Mouse (Mus musculus): ENCODE data around the gene Bspry.

Bspry gene

DNA sequence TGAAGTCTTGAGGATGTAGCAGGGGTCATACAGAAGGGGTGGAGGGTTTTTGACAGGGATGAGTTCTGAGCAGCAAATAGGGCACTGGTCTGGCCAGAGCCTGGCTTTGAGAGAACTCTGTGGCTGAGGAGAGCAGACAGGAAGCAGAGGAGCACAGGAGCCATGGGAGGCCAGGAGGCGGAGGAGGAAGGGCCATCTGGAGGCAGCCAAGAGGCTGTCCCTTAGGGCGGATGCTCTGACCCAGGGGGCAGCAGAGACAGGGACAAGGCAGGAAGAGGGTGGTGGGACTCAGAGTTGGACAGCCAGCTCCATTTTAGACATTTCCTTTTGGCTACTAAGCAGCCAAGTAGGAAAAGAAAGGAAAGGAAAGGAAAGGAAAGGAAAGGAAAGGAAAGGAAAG lies 36.2 kb downstream of the Bspry start:
- DNase-seq: no peak

- no peak for DNase-seq
These were observed 36.7 kb downstream of the Bspry start for GRCm38 (mm10) chr4:62516579-62516978.

DNA sequence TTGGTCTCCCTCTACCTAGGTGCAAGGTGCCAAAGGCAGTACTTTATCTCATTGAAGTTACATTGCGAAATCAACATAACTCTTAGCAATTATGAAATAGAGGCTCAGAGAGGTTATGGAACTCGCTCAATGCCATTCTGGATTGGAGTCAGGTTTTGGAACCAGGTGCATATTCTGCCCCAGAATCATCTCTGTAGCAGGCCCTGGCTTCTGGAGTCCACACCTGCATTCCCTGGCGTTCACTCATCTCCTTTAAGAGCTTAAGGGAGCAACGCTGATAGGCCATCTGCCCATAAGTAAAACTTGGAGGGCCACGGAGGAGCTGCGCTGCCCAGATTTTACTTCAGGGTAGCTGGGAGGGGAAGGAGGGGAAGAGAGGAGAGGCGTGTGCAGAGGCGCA lies 37.2 kb downstream of the Bspry start:
- DNase-seq: no peak

DNA sequence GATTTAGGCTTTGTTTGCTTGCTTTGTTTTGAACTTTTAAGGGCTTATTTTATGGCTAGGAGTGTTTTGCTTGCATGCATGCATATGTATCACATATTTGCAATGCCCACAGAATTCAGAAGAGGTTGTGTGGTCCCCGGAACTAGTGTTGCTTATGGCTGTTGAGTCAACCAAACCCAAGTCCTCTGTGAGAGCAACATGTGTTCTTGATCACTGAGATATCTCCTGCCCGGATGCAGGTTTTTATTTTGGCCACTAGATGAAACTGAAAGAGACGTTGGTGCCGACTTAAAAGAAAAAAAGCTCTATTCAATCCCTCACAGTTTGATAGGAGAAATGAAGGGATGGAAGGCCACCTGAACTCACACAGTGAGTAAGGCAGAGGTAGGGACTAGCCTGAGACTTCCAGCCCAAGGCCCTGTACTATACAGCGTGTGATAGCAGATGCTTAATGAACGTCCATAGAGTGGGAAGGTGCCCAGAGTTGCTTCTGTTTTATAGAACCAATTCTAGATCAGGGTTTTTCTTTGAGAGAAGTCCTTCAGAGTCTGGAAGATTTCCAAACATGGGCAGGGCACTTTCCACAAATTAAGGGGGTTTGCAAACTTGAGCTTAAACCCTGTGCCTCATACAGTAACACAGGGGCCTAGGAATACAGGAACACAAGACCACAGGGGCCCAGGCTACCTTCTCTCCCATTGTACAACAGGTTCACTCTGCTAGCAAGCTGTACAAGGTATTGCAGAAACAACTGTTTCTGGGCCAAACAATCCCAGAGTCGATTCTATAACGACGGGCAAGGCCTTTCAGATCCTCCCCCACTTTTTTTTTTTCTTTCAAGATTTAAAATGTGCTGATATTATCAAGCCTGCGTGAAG lies 37.9 kb downstream of the Bspry start:
- no peak for DNase-seq

DNA sequence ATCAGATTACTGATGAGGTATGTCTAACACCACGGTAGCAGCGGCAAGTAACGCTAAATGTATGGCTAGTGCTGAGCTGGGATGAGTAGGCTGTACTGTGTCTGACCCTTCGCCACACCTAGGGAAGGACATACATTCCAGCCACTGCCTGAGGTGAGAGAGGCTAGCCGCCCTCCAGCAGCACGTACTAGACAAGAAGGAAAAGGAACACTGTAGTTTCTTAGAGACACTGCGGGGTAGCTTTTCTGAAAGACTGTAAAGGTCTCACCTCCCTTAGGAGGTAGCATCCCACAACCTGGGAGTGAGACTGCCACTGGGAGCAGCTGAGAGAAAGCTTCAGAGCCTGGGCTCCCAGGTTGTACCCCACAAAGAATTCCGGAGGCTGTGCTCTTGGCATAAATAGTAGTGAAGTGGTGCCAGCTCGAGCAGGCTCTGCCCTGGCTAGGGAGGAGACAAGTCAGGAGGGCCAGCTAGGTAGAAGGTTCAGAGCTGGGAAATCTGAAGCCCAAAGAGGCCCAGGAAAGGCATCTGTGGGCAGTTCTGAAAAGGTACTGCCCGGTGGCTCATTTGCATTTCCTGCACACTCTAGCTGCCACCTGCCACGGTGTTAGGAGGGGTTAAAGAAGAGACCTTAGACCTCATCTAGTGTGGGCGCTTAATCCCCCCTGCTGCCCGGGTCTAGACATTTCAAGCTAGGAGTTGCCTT lies 38.7 kb downstream of the Bspry start:
- peak in 1 of 2 experiments; percentile 12 for DNase-seq

DNA sequence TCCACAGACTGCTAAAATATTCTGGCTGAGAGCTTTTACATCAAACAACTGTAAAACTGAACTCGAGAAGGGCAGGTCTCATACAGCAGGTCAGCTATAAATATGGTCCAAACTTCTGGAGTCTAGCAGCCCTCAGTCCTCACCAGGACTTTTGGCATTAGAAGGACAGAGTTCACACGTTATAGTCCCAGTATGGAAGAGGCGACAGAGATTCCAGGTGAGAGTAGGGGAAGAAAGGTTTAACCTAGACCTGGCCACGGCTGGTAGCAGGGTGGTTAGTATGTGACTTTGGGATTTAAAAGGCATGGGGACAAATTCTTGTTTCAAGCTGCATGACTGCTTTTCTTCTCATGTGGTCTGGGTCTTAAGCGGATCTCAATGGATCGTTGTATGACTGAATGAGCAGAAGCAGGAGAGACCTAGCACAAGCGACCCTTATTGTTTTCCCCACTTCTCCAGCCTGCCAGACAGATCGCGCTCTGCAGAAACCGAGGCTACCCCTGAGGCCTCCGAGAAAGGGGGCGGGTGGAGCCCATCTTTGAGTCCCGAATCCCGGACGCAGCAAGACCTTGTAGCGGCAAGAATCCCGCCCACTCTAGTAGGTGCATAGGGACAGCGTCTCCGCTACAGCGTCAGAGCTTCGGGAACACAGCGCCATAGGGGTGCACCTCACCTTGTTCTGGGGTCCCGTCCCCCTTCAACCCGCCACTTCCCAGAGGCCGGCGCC lies 39.4 kb downstream of the Bspry start:
- DNase-seq: no peak

- DNase-seq: peak; percentile 80 to 81
These were observed 40.0 kb downstream of the Bspry start, which contains the start of gene Alad for GRCm38 (mm10) chr4:62519849-62520233. TSS of gene Alad (minus strand) at chr4:62519918.

GRCm38 (mm10) chr4:62520892-62521400 lies 41.1 kb downstream of the Bspry start:
- DNase-seq: no peak

DNA sequence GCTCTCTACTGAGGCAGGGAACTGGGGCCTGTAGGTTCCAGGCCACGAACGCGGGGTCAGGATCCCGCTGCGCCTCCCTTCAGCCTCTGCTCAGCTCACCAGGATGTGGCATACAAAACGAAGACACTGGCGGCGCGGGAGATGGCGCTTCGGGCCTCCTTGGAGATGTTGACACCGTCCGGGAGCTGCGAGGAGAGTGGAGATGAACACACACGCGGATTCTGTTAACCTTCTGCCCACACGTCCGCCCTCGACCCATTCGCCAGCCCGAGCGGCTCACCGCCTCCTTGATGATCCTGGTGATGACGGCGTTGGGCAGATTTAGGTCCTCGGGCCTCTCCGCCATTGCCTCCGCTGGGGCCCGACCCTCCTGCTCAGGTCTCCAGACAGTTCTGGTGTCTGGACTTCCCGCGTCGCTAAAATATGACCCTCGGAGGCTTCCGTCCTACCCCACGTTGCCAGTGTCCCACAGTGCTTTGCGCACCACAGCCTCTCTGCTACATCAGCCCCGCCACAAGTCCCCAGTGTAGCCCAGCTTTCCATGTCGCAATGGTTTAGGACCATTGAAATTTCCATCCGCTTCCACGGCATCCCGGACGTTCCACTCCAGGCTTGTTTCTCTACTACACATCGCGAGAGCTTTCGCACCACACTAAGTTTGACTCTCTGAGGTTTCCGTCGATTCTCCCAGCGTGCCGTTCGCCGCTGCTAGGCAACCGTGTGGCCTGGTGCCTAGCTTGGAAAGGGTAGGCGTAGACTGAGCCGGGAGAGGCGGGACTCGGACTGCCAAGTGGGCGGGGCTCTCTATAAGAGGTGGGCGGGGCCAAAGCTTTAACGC lies 45.0 kb downstream of the Bspry start, which contains the start of the genes Pole3 and 4933430I17Rik:
Pole3 (minus strand) TSS at position 418 of the 838 bp plus-strand sequence.
4933430I17Rik (plus strand) TSS at position 719 of the 838 bp plus-strand sequence.
- peak; percentile 90 to 93 for DNase-seq

DNA sequence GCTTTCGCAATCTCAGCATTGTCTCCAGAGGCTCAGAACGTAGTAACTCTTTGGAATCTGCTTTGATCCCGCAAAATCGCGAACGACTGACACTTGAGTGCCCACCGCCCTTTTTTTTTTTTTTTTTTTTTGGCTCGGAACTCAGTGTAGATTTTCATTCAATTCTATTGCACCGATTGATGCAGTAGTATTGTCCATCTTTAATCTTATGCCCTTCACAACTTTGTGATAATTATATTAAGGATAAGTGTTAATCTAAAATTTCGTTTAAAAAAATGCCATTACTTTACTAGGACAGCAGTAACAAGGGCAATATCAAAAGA lies 45.6 kb downstream of the Bspry start:
- no peak for DNase-seq

DNA sequence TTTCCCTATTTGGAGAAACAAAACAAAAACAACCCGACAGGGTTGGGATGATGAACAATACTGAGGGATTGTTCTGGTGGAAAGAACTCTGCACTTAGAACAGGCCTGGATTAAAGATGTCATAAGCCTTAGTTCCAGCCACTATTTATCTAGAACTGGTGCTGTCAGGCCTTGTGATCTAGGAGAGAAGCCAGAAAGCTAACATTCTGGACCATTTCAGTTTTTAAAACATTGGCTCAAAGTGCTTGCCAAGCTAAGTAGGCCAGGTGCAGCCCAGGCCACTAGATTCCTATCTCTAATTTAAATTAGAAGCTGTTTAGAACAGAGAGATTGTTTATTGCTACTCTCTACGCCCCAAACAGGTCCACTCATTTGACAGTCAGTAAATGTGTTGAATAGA lies 46.4 kb downstream of the Bspry start:
- DNase-seq: no peak

DNA sequence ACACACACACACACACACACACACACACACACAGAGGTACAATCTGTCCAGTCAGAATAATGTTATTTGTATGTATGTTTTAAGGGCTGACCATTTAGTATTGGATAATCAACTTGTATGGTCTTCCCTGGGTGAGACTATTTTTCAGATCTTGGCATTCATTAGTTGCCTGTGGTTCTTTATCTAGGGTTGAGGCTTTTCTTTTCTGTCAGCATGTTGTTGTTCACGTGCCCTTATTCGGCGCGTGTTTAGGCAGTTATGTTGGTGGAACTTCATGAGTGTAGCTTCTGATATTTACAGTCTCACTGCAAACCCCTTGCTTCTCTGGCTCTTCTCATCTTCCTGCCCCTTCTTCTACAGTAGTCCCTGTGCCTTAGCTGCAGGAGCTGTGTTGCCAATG lies 47.8 kb downstream of the Bspry start:
- DNase-seq: no peak

DNA sequence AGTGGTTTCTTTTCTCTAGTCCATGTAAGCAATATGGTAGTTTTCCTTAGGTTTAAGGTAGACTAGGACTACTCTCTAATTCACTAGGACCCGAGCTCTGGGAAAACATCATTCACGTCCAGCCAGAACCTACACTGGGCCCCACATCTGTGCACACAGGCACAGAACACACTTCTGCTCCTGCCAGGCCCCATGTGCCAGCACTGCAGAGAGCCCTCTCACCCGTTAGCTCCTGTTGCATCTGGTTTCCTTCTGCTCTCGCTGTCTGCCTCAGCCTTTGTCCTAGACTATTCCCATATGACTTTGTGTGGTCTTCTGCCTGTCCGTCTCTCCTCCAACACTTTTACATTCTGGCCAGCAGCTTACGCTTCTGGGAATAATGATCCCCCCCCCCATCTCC lies 53.9 kb downstream of the Bspry start:
- no peak for DNase-seq

DNA sequence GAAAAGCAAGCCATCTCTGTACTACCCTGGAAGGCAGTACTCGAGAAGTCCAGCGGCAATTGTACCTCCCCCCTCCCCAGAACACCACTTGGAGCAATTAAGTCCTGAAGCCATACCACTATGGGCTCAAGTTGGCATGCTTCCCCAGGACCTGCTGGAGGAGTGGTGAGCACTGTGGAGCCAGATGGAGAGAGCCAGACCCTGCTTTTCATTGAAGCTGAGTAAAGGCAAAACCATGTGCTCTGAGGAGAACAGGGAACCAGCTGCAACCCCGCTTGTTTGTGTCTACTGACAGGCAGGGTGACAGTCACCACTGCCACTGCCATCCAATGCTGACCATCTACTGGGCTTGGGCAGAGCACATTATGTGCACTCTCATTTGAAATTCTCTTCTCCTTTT lies 61.9 kb downstream of the Bspry start:
- DNase-seq: no peak

DNA sequence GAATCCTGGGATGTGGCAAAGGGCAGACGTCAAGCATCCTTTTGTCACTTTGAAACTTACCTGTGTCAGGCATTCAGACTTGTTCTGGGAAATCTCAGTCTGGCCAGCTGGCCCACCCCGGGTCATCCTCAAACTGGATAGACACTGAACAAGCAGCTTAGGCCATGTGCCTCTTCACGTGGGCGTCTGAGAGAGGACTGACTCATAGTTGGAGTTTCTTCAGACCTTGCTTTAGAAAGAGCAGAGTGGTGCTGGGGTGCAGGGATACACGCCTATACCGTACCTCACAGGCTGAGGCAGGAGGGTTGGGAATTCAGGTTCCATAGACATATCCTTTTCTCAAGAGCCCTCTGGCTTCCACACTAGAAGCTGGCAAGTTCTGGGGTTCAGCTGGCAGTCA lies 63.9 kb downstream of the Bspry start:
- DNase-seq: no peak

DNA sequence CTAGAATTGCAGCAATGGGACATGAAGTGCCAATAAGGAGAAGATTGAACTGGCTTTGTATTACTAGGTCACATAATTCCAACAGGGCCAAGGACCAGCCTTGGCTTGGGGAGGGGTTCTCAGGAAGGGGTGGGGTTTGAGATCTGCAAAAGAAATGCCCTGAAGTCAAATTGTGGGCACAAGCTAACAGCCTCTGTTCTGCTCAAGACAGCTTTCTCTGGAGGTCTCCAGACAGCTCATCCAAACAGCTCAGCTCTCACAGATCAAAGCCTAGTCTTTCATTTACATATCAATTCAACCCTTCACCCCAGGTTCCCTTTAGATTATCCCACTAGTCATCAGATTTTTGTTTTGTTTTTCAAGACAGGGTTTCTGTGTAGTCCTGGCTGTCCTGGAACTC lies 64.9 kb downstream of the Bspry start:
- DNase-seq: no peak

Measured in thymus, postnatal 36 days (tissue).